Mouse (Mus musculus): Measurements from ENCODE around the gene St7. TPM values are rescaled to one million over a fixed set of nuclear protein-coding genes. Genes with fewer than 3 reads are reported as not detected.

St7 gene
- polyA plus RNA-seq, 1 experiment from 2014 or later = 13.8 TPM

DNA sequence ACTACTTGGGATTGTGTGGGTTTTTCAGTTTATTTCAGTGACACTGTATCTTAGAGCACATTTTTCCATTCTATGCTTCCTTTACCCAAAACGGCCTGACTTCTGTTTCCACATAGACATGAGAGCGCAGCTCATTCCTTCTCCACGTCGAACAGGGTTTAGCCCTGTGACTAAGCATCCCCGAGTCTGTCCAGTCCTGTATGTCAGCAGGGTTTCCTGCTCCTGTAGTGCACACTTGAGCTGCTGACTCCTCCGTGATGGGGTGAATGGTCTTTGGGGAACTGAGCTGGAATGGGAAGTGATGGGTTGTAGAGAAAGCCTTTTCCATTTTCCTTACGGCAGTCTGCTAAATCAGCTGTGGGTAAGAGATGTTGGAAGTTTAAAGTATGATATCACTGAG, 182.9 kb downstream of the St7 start:
- WGBS (ENCODE audit: insufficient replicate concordance) = 66% methylated on average over 7 of the region's 7 CpGs
- H3K4me3 ChIP-seq = no peak overlapping the region
- no peak overlapping the region for H3K4me2 ChIP-seq
- no peaks in the 10 kb centered on the region for H3K36me3 ChIP-seq
- no peak overlapping the region for H3K27ac ChIP-seq
- H3K9ac ChIP-seq = no peak overlapping the region
- no peaks in the 10 kb centered on the region for H3K27me3 ChIP-seq (replicated peaks)
- no peaks in the 10 kb centered on the region for H3K4me1 ChIP-seq
- ATAC-seq = no peak
- H3K9me3 ChIP-seq (replicated peaks) = no peaks in the 10 kb centered on the region

DNA sequence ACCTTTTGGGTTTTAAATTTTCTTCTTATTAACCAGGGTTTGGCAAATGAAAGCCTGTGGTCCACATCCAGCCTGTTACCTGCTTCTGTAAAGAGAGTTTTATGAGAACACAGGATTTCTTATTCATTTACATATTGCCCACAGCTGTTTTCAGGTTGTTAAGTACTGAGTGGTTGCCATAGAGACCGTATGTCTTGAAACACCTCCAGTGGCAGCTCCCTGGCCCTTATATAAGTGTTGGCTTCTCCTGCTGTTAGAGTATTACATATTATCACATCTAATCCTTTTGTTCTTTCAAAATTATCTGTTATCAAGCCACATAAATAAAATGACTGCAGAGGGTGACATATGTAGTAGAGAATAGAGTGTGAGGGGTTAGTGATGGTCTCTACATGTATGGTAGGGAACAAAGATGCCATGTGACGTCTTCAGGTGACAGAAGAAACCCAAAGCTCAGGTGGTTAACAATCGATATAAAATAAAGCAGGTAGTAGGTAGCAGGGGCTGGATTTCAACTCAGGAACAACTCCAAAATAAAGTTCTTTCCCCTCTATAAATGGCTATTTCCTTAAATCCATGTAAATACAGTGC, 183.4 kb downstream of the St7 start:
- 80% methylated on average over 3 of the region's 3 CpGs for WGBS (ENCODE audit: insufficient replicate concordance)
- no peak overlapping the region for H3K4me2 ChIP-seq
- no peak overlapping the region for H3K27ac ChIP-seq
- no peaks in the 10 kb centered on the region for H3K27me3 ChIP-seq (replicated peaks)
- no peak overlapping the region for H3K9ac ChIP-seq
- no peaks in the 10 kb centered on the region for H3K36me3 ChIP-seq
- H3K4me3 ChIP-seq = no peak overlapping the region
- ATAC-seq = no peak
- H3K4me1 ChIP-seq = no peaks in the 10 kb centered on the region
- no peaks in the 10 kb centered on the region for H3K9me3 ChIP-seq (replicated peaks)

DNA sequence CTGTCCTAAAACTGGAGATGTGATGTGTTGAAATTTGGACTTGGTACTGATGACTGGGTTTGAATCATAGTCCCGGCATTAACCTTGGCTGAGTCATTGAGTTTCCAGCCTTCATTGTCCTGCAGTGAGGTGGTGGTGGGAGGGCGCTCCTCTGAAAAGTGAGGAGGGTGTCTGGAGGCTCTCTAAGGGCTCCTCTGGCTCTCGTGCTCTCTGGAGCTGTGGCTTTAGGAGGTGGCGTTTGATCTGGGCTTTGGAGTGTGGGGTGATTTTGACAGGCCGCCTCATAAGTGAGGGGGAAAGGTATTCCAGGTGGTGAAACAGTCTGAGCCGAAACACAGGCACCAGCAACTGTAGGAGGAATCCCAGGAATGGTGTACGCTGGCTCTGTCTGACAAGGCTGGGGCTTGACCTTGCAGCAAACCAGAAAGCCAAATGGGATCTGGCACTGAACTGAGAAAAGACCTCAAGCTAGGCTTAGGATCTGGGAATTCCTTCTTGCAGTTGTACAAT, 184.0 kb downstream of the St7 start:
- Histone ChIP-seq H3K9ac (no peak overlapping the region), H3K36me3 (no peaks in the 10 kb centered on the region), H3K4me3 (no peak overlapping the region), H3K4me2 (no peak overlapping the region), H3K27ac (no peak overlapping the region), H3K4me1 (no peaks in the 10 kb centered on the region), H3K9me3 (replicated peaks) (no peaks in the 10 kb centered on the region), H3K27me3 (replicated peaks) (no peaks in the 10 kb centered on the region)
- ATAC-seq = no peak
- WGBS (ENCODE audit: insufficient replicate concordance) = 76% methylated on average over 7 of the region's 7 CpGs

DNA sequence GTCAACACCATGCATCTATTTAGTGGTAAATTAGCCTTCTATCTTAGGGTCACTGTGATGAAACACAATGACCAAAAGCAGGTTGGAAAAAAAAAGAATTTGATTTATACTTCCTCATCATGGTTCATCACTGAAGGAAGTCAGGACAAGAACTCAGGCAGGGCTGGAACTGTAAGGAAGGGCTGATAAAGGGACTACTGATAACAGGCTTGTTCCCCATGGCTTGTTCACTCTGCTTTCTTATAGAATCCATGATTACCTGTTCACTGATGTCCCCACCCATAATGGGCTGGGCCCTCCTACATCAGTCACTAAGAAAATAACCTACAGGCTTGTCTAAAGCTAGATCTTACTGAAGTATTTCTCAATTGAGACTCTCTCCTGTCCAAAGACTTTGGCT, 190.2 kb downstream of the St7 start:
- no peaks in the 10 kb centered on the region for H3K27me3 ChIP-seq (replicated peaks)
- peaks cover 8% of the 10 kb centered on the region; the same call in 1 of the 2 replicates for H3K36me3 ChIP-seq
- ATAC-seq = no peak
- no peak overlapping the region for H3K4me3 ChIP-seq
- no peak overlapping the region for H3K4me2 ChIP-seq
- no peaks in the 10 kb centered on the region for H3K4me1 ChIP-seq
- no peak overlapping the region for H3K9ac ChIP-seq
- H3K27ac ChIP-seq = no peak overlapping the region
- no peaks in the 10 kb centered on the region for H3K9me3 ChIP-seq (replicated peaks)

DNA sequence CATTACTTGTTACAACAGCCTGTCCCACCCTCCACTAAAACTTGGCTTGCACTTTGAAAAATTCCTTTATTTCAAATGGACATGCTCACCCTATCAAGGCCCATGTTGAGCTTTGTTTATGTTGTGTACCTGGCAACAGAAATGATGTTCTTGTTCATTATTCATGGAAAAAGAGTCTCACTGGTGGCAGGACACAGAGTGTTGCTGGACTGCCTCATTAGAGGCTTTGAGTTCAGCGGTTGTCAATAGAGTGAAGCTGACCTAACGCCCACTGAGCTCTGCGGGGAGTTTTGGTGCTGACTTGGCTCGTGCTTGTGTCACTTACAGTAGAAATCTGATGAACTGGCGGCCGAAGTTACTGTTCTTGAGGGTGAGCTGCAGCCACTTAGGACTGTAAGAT, 195.0 kb downstream of the St7 start:
- ATAC-seq = no peak
- H3K27ac ChIP-seq = no peak overlapping the region
- no peak overlapping the region for H3K4me3 ChIP-seq
- H3K27me3 ChIP-seq (replicated peaks) = no peaks in the 10 kb centered on the region
- WGBS (ENCODE audit: insufficient replicate concordance) = 81% methylated on average over 6 of the region's 6 CpGs
- H3K9ac ChIP-seq = no peak overlapping the region
- H3K4me2 ChIP-seq = no peak overlapping the region
- H3K36me3 ChIP-seq = peaks cover 8% of the 10 kb centered on the region; the same call in 1 of the 2 replicates
- no peaks in the 10 kb centered on the region for H3K4me1 ChIP-seq
- H3K9me3 ChIP-seq (replicated peaks) = no peaks in the 10 kb centered on the region

DNA sequence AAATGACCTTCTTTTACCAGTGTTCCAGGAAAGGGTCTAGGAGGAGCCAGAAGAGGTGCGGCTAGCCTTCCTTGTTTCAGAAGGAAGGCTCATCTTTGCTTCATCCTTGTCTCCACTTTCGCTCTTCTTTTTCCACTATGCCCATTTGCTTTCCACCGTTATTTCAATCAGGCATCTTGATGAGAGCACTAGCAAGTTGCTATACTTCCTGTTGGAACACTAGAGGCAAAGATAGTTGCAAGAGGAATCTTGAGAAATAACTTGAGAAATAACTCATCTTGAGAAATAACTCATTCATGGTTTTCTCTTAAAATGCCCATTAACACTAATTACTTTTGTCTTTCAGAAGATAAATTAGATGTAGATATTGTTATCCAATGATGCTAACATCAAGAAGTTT, 202.8 kb downstream of the St7 start:
- Histone ChIP-seq H3K36me3 (no peaks in the 10 kb centered on the region), H3K27ac (no peak overlapping the region), H3K4me2 (no peak overlapping the region), H3K9me3 (replicated peaks) (no peaks in the 10 kb centered on the region), H3K4me3 (no peak overlapping the region), H3K27me3 (replicated peaks) (no peaks in the 10 kb centered on the region), H3K9ac (no peak overlapping the region), H3K4me1 (no peaks in the 10 kb centered on the region)
- 82% methylated on average over 3 of the region's 3 CpGs for WGBS (ENCODE audit: insufficient replicate concordance)
- no peak for ATAC-seq

DNA sequence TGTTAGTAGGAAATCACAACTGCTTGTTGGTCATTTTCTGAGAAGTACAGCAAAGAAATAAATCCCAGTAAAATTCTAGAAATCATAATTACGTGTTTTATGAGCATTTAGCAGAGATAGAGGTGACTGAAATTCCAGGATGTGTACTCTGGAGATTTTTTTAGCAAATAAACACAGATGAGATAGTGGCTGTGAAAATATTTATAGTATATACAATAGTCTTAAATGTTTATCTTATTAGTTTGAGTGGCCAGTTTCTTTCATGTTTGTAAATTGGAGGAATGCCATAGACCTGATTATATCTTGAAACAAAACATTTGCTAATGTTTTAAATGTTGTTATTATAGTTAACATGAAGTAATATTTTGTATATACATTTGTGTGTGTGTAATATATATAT, 205.8 kb downstream of the St7 start:
- no peak for ATAC-seq
- Histone ChIP-seq H3K4me1 (no peaks in the 10 kb centered on the region), H3K36me3 (no peaks in the 10 kb centered on the region), H3K9me3 (replicated peaks) (no peaks in the 10 kb centered on the region), H3K9ac (no peak overlapping the region), H3K27me3 (replicated peaks) (no peaks in the 10 kb centered on the region), H3K4me3 (no peak overlapping the region), H3K27ac (no peak overlapping the region), H3K4me2 (no peak overlapping the region)
- WGBS (ENCODE audit: insufficient replicate concordance) = 67% methylated on average over 1 of the region's 1 CpGs

DNA sequence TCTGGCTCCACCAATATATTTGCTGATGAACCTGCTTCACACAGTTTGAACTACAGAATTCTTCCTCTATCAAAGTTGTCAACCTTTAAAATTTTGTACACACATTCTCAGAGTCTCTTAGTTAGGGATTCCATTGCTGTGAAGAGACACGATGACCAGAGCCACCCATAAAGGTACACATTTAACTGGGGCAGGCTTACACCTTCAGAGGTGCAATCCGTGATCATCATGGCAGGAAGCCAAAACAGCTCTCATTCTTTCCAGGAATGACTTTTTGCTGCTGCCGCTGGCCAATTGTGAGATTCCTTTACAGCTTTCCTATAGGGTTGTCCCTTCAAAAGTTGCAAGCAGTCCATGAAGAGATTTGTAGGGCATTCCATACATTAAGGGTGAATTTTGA, 210.6 kb downstream of the St7 start:
- 76% methylated on average over 3 of the region's 3 CpGs for WGBS (ENCODE audit: insufficient replicate concordance)
- H3K4me3 ChIP-seq = no peak overlapping the region
- ATAC-seq = no peak
- no peaks in the 10 kb centered on the region for H3K9me3 ChIP-seq (replicated peaks)
- H3K36me3 ChIP-seq = no peaks in the 10 kb centered on the region
- no peaks in the 10 kb centered on the region for H3K27me3 ChIP-seq (replicated peaks)
- no peak overlapping the region for H3K9ac ChIP-seq
- no peaks in the 10 kb centered on the region for H3K4me1 ChIP-seq
- H3K4me2 ChIP-seq = no peak overlapping the region
- no peak overlapping the region for H3K27ac ChIP-seq

DNA sequence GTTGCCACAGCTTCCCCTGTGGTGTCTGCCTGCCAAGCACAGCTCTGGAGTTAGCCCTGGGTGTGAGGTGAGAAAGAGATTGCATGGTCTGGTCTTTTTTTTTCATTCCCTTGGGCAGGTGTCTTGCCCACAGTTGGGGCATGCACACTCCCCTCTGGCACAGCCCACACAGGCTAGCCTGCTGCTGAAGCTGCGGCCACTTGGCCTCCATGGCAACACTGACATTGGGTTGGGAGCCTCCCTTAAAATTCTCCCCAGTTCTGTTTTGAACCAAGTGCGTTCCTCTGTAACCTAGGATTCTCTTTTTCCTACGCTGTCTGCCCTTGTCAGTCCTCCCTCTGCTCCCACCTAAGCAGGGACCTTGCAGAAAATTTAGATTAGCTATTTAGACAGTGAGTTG, 213.0 kb downstream of the St7 start:
- no peak for ATAC-seq
- Histone ChIP-seq H3K4me3 (no peak overlapping the region), H3K27ac (no peak overlapping the region), H3K9ac (no peak overlapping the region), H3K4me1 (no peaks in the 10 kb centered on the region), H3K27me3 (replicated peaks) (no peaks in the 10 kb centered on the region), H3K36me3 (no peaks in the 10 kb centered on the region), H3K9me3 (replicated peaks) (no peaks in the 10 kb centered on the region), H3K4me2 (no peak overlapping the region)
- WGBS (ENCODE audit: insufficient replicate concordance) = 81% methylated on average over 3 of the region's 3 CpGs

DNA sequence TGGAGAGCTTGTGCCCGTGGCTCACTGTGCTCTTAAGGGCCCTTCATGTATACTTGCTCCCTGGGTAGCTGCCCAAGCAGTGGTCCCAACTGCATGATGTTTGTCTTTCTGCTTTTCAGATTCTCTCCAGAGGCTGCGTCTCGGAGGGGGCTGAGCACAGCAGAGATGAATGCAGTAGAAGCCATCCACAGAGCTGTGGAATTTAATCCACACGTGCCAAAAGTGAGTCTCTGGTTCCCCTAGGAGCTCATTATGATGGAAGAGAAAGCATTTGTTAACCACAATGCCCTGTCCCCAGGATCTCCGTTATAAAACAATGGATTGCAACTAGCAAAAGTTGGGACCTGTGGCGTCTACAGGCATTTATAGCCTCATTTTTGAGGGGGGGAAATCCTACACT, 213.6 kb downstream of the St7 start:
- Histone ChIP-seq H3K4me1 (no peaks in the 10 kb centered on the region), H3K4me2 (no peak overlapping the region), H3K36me3 (no peaks in the 10 kb centered on the region), H3K4me3 (no peak overlapping the region), H3K27me3 (replicated peaks) (no peaks in the 10 kb centered on the region), H3K9ac (no peak overlapping the region), H3K27ac (no peak overlapping the region), H3K9me3 (replicated peaks) (no peaks in the 10 kb centered on the region)
- WGBS (ENCODE audit: insufficient replicate concordance) = 62% methylated on average over 6 of the region's 6 CpGs
- ATAC-seq = no peak

DNA sequence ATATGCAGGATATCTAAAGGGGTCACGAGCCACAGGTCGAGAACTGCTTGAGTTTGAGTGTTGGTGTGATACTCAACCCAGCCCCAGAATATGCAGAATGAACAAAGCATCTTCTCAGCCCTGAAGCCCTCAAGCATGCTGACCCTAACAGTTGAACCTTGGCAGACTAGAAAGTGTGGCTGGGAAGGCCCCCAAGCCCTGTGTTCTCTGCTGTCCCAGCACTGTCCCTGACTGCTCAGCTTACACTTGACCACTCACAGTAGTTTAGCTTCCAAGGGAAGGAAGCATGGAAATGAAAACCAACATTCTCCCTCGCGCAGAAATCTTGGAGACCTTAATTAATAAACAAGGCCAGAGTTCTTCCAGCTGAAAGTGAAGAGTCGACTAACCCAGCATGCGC, 219.6 kb downstream of the St7 start:
- Histone ChIP-seq H3K27ac (no peak overlapping the region), H3K4me1 (no peaks in the 10 kb centered on the region), H3K36me3 (no peaks in the 10 kb centered on the region), H3K4me3 (no peak overlapping the region), H3K4me2 (no peak overlapping the region), H3K9ac (no peak overlapping the region), H3K27me3 (replicated peaks) (no peaks in the 10 kb centered on the region), H3K9me3 (replicated peaks) (no peaks in the 10 kb centered on the region)
- 75% methylated on average over 6 of the region's 6 CpGs for WGBS (ENCODE audit: insufficient replicate concordance)
- ATAC-seq = no peak

DNA sequence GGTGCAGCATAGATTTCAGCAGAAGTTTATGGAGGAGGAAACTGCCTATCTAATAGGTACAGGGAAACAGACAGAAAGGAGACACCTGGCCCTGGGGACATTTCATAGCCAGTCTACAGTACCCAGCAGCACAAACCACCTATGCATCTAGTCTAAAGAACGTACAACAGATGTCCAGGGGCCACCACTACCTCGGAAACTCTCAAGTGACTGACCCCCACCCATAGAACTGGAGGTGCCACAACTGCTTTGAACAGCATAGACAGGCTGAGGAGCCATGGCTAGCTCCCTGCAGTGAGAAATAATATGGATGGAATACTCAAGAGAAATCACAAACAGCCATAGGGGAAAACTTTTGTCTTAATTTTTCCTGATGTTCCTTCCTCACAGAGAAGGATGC, 220.1 kb downstream of the St7 start:
- Histone ChIP-seq H3K27me3 (replicated peaks) (no peaks in the 10 kb centered on the region), H3K27ac (no peak overlapping the region), H3K4me2 (no peak overlapping the region), H3K4me1 (no peaks in the 10 kb centered on the region), H3K36me3 (no peaks in the 10 kb centered on the region), H3K9me3 (replicated peaks) (no peaks in the 10 kb centered on the region), H3K9ac (no peak overlapping the region), H3K4me3 (no peak overlapping the region)
- 78% methylated on average over 2 of the region's 2 CpGs for WGBS (ENCODE audit: insufficient replicate concordance)
- no peak for ATAC-seq

DNA sequence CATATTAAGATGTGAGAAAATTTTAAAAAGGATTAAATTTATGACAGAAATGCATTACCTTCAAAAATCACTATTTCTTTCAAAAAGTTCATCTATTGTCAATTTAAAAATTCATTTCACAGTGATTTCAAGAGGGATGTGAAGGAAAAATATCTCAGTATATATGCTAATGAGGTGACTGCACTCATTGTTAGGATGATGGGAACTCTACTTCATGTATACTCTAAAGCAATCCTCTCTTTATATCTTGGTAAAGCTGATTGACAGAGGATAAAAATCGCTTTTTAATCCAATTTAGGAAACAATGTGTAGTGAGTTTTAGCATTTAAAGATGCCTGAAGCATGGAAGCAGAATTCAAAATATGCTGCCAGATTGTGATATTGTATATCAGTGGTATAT, 220.6 kb downstream of the St7 start:
- no peak overlapping the region for H3K4me3 ChIP-seq
- no peak overlapping the region for H3K9ac ChIP-seq
- H3K9me3 ChIP-seq (replicated peaks) = no peaks in the 10 kb centered on the region
- no peaks in the 10 kb centered on the region for H3K36me3 ChIP-seq
- 67% methylated on average over 1 of the region's 1 CpGs for WGBS (ENCODE audit: insufficient replicate concordance)
- no peak overlapping the region for H3K4me2 ChIP-seq
- H3K27me3 ChIP-seq (replicated peaks) = no peaks in the 10 kb centered on the region
- no peak overlapping the region for H3K27ac ChIP-seq
- no peak for ATAC-seq
- no peaks in the 10 kb centered on the region for H3K4me1 ChIP-seq
